Mouse (Mus musculus): ENCODE results near the gene Myod1.

Myod1 gene

GRCm38 (mm10) chr7:46376172-46377007, at the start of gene Myod1:
Myod1 (plus strand) TSS chr7:46376474.
- in situ Hi-C loops (cut with MboI, MseI): no loop called here

GRCm38 (mm10) chr7:46327896-46328295, 48.4 kb upstream of the Myod1 start:
- in situ Hi-C loops (cut with MboI, MseI): no loop called here

GRCm38 (mm10) chr7:46337397-46337796, 38.9 kb upstream of the Myod1 start:
- in situ Hi-C loops (cut with MboI, MseI): no loop called here

GRCm38 (mm10) chr7:46339818-46340217, 36.5 kb upstream of the Myod1 start:
- in situ Hi-C loops (cut with MboI, MseI): no loop called here

- in situ Hi-C loops (cut with MboI, MseI): no loop called here
Measured at GRCm38 (mm10) chr7:46340295-46340694, 36.0 kb upstream of the Myod1 start.

DNA sequence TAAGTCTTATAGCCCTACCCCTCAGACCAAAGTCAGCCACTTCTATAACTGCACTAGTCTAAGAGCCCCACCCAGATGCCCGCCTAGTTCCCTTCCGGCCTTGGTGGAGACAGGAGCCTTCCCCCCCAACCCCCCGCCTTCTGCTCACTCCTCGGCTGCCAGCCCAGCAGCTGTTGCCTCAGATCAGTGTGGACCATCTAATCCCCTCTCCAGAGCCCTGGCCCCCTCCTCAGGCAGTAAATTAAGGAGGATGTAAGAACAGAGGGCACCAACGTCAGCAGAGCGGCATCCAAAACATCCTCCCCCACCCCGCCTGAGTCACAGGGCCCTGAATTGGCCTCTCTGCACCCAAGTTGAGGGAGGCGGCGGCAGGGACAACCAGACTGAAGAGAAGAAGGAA, 34.8 kb upstream of the Myod1 start:
- in situ Hi-C loops (cut with MboI, MseI): no loop called here

DNA sequence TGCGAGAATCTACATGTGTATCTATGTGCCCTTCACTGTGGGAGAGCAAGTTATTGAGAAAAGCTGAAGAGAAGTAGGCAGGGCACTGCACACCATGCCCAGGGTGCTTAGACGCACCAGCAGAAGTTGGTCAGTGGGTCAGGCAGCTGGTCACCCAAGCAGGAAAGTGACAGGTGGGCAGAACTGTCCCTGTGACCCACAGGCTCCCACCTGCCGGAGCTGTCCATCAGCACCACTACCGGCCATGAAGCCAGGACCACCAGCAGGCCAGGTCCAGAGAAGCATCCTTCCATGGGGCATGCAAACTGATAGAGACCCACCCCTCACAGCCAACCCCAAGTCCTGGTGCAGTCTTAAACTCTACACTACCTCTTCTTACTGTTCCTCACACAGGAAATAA, 28.6 kb upstream of the Myod1 start:
- in situ Hi-C loops (cut with MboI, MseI): no loop called here

GRCm38 (mm10) chr7:46348813-46349212, 27.5 kb upstream of the Myod1 start:
- in situ Hi-C loops (cut with MboI, MseI): no loop called here

GRCm38 (mm10) chr7:46350119-46350702, 26.1 kb upstream of the Myod1 start:
- in situ Hi-C loops (cut with MboI, MseI): no loop called here

DNA sequence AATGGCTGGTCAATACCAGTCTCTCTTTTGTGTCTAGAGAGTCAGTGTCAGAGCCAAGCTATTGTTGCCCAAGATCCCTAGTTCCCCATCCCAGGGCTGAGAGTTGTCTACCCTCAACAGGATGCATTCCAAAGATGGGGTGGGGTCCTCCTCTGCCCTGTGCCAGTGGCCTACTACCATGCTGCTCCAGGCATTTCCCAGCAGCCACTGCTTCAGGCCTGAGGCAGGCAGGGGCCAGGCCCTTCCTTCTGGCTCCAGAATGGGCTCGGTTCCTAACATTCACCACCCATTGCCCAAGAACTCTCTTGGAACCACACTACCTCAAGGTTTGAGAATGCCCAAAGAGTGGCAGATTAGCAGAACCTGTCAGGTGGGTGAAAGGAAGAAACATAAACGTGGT, 23.5 kb upstream of the Myod1 start:
- in situ Hi-C loops (cut with MboI, MseI): no loop called here

- in situ Hi-C loops (cut with MboI, MseI): no loop called here
Measured at GRCm38 (mm10) chr7:46353216-46353615, 23.1 kb upstream of the Myod1 start.

DNA sequence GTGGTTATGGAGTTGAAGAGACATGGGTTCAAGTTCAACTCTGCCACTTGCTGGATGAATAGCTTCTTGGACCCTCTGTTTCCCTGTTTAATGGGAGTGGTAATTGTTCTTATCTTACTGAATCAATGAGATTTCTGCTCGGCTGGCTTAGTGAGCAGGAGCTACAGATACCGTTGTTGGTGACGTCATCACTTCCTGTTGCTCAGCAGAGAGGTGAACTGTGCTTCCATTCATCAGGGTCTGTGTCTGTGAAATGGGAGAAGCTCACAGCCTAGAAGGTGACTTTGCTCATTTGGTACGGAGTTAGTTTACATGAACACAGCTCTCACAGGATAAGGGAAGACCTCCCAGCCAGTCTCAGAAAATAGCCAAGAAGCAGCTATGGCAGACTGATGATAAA, 22.4 kb upstream of the Myod1 start:
- in situ Hi-C loops (cut with MboI, MseI): no loop called here

- in situ Hi-C loops (cut with MboI, MseI): no loop called here
Measured at GRCm38 (mm10) chr7:46361776-46362175, 14.5 kb upstream of the Myod1 start.

DNA sequence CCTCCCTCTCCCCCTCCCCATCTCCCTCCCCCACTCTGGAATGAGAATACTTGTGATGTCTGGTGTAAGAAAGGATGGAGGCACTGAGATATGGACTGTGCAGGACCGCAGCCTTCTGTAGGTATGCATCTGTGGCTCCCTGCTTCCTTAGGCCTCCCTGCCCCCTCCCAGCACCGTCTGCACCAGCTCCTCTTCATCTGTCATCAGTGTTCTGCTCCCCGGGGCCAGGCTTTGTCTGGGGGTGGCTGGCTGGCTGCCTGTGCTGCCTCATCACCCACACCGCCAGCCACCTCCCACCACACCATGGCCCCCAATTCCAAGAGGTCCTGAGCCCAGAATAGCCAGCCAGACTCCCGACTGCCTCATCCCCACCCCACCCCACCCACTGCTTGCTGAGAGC, 12.1 kb upstream of the Myod1 start:
- in situ Hi-C loops (cut with MboI, MseI): no loop called here

DNA sequence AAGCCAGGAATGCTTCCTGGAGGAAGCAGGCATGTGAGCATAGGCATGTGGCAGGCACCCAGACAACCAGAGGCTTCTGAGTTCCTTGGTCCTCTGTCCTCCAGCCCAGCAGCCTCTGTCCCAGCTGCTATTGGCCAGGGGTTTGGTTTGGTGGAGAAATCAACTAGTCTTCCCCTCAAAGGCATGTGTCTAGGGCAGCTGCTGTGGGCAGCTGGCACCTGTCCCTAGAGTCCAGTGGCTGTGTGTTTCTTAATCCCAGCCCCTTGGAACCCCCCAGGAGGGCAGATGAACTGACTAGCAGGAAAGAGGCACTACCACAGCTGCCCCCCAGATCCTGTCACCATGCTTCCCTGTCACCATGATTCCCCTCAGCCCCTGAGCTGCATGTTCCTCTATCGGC, 10.5 kb upstream of the Myod1 start:
- in situ Hi-C loops (cut with MboI, MseI): no loop called here

- in situ Hi-C loops (cut with MboI, MseI): no loop called here
Measured at GRCm38 (mm10) chr7:46371104-46371503, 5.2 kb upstream of the Myod1 start.

GRCm38 (mm10) chr7:46377008-46377346, 703 bp downstream of the Myod1 start:
- in situ Hi-C loops (cut with MboI, MseI): no loop called here

DNA sequence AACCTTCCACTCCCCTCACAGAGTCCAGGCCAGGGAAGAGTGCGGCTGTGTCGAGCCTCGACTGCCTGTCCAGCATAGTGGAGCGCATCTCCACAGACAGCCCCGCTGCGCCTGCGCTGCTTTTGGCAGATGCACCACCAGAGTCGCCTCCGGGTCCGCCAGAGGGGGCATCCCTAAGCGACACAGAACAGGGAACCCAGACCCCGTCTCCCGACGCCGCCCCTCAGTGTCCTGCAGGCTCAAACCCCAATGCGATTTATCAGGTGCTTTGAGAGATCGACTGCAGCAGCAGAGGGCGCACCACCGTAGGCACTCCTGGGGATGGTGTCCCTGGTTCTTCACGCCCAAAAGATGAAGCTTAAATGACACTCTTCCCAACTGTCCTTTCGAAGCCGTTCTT, 1.8 kb downstream of the Myod1 start:
- in situ Hi-C loops (cut with MboI, MseI): no loop called here

DNA sequence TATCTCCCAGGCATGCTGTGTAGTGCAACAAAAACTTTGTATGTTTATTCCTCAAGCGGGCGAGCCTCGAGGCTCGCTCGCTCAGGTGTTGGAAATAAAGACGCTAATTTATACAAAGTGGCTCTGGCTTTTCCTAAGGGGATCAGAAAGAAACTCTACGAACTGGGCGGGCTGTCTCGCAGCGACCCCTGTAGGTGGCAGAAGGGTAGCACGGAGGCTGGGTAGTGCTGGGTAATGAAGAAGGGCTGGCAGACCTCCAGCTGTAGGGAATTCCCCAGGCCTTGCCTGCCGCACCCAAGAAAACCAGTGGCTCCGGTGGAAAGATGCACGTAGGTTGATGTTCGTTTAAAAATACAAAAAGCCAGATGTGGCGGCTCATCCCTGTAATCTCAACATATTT, 2.7 kb downstream of the Myod1 start:
- in situ Hi-C loops (cut with MboI, MseI): no loop called here

DNA sequence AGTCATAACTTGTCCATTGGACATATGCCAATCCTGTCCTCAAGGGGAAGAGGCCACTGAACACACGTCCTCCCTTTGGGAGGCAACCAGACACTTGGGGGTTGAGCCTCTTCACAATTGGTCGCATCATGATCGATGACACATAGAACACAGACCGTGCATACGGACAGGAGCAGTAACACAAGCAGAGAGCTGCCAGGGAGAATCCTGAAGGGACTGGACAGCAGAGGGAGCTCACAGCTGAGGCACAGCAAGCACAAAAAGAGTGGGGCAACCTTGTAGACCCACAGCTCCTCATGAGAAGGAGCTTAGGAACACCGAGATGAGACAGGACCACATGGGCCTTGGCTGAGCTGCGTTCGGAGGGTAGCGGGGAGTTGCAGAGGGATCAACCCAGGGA, 4.4 kb downstream of the Myod1 start:
- in situ Hi-C loops (cut with MboI, MseI): no loop called here

DNA sequence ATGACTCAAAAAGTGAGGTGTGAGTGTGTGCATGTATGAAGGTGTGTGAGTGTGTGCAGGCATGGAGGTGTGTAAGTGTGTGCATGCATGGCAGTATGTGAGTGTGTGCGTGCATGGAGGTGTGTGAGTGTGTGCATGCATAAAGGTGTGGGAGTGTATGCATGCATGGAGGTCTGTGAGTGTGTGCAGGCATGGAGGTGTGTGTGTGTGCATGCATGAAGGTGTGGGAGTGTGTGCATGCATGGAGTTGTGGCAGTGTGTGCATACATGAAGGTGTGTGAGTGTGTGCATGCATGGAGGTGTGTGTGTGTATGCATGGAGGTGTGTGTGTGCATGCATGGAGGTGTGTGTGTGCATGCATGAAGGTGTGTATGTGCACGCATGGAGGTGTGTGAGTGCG, 11.2 kb downstream of the Myod1 start:
- in situ Hi-C loops (cut with MboI, MseI): no loop called here

DNA sequence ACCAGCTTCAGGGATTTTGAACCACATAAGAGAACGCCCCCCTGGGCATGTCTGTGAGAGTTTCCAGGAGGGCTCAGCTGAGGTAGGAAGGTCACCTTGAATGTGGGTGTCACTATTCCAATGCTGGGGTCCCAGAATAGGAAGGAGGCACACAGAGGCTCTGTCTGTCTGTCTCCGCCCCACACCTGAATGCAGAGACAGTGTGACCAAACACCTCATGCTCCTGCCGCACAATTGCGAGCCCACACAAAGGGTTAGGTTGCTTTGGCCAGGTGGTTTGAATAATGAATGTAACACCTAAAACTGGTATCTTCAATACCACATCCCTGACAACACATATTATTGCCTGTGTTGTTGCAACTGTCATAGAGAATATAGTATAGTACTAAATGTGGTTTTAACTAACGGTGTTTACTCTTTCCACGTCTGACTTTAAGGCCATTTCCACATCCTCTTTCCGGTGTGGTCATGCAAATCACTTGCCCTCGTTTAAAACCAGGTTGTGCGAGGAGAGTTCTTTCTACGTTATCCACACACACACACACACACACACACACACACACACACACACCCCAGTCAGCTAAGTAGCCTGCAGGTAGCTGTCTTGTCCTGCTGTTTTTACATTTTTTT, 13.3 kb downstream of the Myod1 start:
- in situ Hi-C loops (cut with MboI, MseI): loop anchor here in 1 of 2 experiments (5.0 kb wide), 1 partner anchor 218 kb away; no protein-coding TSS in a partner anchor

DNA sequence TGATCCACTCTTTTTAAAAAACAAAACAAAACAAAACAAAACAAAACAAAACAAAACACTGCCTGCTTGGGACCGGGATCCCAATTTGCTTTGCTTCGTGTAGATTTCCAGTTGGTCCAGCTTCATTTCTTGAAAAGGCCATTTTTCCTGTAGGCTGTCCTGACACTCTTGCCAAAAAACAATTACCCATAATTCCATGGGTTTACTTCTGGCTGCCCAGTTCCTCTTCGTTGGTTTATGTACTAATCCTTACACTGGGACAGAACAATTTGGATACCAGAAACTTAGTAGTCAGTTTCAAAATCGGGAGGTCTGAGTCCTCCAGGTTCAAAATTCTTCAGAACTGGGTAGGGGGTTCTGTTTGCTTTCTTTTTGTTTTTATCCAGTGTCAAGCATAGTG, 14.0 kb downstream of the Myod1 start:
- in situ Hi-C loops (cut with MboI, MseI): loop anchor here in 1 of 2 experiments (5.0 kb wide), 1 partner anchor 217 kb away; no protein-coding TSS in a partner anchor
